Mouse (Mus musculus) adrenal gland, adult 2 months (tissue): ENCODE data around the gene Phf14. TPM values are rescaled to one million over a fixed set of nuclear protein-coding genes. Genes with fewer than 3 reads are reported as not detected.
"Not testable (repeated sequence)": the region's sequence is repeated elsewhere in the genome, so short reads cannot be mapped to it uniquely, and the experiment has no call there.

Experiments
- DNase-seq: peaks from one replicate; pipeline ENCODE4 v3.0.0; 2021
- polyA plus RNA-seq: library from polyadenylated mRNA; depleted of rRNA; stranded (reverse); fragments of >200 nt; gene quantifications from 2 replicates; pipeline ENCODE4 v1.2.3, GENCODE M21; 2012; rRNA removed
- total RNA-seq, 2 experiments: library from RNA; stranded (reverse); gene quantifications; 2 replicates each; pipeline ENCODE4 v1.2.3; 2021

Gene Phf14
- total and polyA plus RNA-seq, 3 experiments: 4.4 to 41.0 (median 23.8) TPM

DNA sequence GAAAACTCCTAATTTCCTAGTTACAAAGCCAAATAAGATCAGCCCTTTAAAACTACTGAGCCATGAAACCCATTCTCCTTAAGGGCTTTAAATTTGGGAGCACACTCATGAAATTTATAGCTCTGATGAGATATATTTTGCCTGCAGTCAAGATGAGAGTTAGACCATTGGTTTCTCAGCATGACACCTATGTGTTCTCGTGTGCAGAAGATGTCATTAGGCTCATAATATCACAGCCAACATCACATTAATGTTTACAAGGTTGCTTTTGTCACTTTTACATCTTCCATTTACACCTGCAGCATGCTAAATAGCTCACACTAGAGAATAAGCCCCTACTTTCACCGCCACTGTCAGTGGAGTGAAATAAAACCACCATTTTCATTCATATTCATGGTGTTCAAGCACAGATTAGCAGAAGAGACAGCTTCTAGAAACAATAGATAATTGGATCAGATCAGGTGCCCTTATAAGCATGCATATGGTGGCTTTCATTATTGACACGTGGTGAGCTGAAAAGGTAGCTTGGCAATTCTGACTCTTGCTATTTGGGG lies 181.9 kb downstream of the Phf14 start:
- DNase-seq: no peak

DNA sequence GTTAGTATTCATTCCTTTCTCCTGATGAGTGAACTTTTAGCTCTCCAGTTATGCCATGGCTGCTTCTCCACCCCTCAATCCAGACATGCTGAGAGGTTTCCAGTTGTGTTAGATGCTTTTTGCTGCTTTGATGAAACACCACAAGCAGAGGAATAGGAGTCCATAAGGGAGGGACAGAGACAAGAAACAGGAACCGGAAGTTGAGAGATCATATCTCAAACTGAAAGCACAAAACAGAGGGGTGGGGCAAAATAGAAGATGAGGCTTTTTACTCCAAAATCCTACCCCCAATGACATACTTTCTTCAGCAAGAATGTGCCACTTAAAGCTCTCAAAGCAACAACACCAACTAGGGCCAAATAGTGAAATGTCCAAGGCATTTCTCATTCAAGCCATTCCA lies 188.1 kb downstream of the Phf14 start:
- no peak for DNase-seq

DNA sequence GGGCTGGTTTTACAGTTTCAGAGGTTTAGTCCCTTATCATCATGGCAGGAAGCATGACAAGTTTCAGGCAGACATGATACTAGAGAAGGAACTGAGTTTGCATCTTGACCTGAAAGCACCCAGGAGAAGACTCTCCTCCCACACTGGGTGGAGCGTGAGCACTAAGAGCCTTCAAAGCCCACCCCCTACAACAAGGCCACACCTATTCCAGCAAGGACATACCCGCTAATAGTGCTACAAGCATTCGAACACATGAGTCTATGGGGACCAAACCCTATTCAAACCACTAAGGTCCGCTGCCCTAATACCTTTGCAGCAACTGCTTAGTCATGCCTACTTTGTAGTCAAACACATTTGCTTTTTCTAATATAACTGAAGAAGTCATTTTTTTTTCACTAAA lies 189.5 kb downstream of the Phf14 start:
- no peak for DNase-seq

DNA sequence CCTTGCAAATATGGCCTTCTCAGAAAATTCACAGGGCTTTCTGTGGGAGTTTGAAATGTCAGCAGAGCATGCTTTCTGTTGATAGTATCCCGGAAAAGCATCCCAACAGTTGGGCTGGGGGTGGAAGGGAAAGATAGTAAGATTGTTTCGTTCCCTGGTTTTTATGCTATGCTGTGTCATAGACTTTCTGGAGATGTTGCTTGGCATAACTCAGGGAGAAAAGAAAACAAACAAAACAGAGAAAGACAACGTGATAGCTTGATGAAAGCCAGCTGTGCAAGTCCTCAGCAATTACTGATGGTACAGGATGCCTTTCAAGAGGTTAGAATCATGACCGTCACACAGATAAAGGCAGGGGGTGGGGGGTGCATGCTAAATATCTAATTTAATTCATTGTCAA lies 197.5 kb downstream of the Phf14 start:
- DNase-seq: no peak

DNA sequence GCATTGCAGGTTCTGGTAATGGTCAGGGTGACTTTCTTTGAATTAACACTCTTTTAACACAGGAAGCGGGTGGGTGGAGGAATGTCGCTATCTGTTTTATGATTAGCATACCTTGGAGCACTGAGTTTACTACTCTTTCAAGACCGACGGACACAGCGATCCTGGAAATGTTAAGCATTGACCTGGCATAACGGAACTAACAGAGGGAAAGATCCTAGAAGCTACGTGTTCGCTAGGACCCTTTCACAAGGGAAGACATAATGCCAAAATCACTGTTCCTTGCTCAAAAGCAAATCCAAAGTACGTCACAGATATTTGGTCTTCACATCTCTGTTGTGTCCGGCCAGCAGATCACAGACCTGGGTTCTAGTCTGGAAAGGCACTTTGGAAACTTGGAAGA lies 199.7 kb downstream of the Phf14 start:
- DNase-seq: no peak

DNA sequence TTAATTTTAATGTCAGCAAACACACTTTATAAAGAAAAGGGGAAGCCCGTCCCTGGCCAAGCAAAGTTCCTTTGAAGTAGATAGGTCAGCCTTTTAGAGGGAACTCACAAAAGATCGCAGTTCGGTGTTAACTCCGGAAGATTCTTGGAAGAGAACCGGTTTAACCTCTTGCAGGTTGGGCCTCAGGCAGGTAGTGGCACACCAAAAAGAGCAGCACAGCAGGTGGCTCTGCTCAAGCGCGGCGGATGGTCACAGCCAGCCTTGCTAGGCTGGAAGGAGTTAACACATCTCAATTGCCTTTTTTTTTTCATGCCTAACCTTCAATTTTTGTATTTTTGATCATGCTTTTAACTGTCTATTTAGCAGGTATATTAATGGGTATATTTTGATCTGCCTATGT lies 200.2 kb downstream of the Phf14 start:
- no peak for DNase-seq

DNA sequence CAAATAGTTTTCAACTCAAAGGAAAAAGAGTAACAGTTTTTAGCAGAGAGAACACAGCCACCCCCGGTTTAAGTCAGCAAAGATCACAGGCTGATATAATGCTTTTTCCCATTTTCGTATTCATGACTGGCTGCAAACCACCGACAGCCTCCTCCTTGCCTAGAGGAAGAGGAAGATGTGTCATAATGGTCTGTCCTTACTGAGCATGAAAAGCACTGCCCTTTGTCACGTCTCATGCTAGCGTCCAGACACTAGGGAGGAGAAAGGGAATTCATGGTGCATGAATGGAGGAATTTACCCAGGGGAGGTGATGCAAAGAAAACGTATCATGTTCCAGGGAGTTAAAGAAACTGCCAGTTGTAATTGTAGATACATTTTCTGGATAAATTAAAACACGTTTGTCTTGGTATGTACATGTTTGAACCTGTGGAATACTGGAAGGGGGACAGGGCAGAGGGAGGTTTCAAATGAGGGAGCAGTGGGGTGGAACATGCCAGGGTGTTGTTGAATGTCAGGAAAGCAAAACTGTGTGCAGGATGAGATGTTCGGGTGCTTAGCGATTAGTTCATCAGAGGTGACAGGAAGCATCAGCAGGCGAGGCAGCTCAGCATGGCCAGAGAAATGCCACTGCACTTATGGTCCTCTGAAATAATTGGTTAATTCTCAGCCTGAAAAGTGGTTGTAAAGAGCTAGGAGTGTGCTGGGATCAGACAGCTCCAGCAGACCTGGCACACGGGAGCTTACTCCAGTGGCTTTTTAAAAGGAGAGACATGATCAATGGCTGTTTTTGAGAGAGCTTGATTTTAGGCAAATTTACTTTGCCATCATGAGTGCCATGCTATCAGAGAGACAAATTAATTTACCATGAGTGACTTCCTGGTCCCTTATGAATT lies 209.6 kb downstream of the Phf14 start:
- no peak for DNase-seq

DNA sequence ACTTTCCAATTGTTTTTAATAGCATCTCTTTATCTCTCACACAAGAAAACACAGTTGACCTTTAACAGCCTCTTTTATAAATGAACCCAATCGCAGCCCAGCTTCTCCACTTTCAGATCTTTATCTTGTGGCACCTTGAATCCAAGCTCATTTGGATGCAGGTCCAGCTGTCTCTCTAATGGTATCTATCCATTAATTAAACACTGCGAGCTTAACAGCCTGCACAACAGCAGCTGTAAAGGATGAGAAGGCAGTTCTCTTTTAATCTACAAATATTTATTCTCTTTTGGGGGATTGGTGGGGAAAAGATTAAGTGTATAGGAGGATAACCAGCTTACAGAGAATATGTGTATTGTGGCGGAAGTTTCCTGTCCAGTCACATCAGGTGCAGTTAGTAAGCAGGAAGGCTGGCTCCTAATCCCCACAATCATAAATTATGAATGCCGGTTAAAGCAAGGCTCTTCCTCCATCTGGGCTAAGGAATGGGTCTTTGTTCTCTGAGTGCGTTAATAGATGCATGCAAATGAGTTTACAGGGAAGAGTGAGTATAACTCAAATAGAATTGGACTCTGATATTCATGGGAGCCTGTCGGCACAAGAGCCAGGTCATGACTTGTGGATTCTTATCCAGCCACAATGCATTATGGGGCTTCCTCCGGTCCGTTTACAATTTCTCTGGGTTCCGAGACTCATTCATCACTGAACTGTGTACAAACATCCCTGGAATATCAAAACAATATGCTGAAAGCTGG lies 210.4 kb downstream of the Phf14 start:
- DNase-seq: no peak

DNA sequence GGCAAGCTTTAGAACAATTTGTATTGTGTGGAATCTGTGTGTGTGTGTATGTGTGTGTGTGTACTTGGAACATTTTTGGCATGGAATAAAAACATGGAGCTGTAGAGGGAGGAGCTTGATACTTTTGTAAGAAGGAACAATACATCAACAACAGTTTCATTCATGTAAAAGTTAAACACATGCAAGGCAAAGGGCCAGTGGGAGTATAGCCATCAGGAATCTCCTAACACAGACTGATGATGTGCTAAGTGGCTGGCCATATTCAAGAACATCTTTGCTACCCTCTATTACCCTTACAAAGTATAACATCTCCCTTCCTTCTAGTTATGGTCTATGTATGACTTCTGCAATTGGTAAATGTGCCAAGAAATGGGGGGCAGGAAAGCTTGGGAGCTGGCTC lies 215.2 kb downstream of the Phf14 start:
- no peak for DNase-seq

DNA sequence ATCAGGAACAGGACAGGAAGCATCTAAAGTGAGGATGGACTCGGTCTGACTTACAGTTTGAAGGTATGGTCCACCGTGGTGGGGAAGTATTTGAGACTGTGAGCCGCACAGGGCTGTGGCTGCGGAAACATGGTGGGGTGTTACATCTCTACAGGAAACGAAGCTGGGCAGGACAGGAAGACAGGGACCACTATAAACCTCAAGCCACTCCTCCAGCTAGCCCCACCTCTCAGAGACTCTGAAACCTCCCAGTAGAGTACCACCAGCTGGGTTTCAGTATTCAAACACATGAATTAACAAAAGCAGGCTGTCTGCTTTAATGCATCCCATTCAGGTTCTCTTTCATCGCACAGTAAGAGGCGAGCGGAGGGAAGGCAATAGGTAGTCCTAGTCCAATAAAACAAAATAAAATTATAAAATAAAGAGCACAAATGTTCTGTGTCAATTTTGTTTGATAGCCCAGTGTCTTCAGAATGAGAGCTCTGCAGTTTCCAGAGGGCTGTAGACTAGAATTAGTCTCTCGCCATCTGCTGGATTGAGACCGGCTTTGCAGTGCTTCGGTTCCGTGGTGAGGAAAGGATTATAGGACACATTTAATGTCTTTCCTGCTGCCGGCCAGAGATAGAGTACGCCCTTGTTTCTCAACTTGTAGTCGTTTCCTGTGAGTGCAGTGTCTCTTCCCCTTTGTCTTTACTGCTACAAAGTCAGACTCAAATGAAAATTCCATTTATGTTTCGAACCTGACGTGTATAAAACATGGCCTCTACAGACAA lies 217.6 kb downstream of the Phf14 start:
- DNase-seq: peak; percentile 54

DNA sequence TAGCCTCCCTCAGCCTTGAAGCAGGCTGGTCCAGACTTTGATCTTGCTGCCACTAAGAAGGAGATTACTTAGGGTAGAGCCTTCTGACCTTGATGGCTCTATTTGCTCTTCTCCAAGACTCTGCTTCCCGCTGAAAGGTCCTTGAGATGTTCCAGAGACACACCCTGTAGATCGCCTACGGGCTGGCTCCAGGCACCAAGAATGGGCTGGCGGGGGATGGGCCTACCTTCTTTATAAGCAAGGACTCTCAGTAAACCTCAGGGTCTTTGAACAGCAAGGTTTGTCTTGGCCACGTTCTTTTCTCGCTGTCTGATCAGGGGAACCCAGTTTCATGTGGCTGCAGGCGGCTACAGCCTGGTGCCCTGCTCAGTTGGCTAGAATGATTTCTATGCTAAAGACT lies 219.0 kb downstream of the Phf14 start:
- not testable (repeated sequence) for DNase-seq

DNA sequence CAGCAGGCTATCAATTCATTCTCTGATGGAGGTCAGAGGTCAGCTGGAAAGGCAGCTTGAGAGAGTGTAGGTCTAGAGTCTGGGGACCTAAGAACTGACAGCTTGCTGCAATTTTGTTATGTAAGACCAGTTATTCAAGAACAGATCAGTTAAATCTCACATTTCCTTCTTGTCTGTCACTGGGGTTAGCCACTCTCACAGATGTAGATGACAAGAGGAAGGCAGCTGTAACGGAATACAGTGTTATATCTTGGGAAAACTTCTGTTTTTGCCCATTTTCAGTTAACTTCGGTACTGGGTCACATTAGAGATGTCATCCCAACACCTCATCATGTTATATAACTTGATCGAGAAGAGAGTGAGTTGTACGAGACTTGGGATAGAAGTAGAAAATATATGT lies 219.7 kb downstream of the Phf14 start:
- no peak for DNase-seq

Other genes with a start within 250 kb of the Phf14 start
- 1,000 to 10,000 TPM; 1,235 to 1,237 TPM for gene Ndufa4, start 312 bp upstream of the Phf14 start, total RNA-seq
- 328 and 409 TPM in 2 replicates for gene Ndufa4, start 312 bp upstream of the Phf14 start, polyA plus RNA-seq